Mouse (Mus musculus): ENCODE data around the gene Ttc39b.
A peak's percentile ranks its signal among the peaks of the same experiment; 100 is the strongest.

DNA sequence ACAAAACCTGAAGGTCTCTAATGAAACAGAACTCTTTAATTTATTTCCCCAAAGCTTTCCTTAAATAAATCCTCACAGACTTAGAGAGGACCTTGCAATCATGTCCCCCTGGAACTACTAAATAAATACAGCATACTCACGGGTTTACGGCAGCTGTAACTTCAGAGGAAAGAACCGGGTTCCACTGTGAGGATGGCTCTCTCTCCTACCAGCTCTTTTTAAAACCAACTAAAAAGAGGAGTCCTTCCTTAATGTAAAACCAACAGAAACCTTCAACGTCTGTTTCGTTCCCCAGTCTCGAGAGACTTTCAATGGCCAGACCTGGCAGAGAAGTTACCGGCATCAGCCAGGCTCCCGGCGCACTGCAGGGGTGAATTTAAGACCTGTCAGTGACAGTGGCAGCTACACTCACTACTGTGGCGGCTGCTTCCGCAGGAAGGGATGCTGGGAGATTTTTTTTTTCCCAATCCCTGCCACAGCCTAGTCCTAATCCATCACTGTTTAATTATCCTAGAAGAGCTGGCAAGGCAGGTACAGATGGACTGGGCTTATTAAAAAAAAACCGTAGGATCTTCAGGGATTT is 39.2 kb downstream of the Ttc39b start:
- TF ChIP-seq POLR2A (IDR thresholded peaks at IDR 0.05; ENCODE audit: extremely low read depth, insufficient read depth, low read length) (peak; percentile 72; the same call in 1 of the 2 replicates), CTCF (IDR thresholded peaks at IDR 0.05; ENCODE audit: extremely low read depth, insufficient read depth, low read length) (no peak)
